Mouse (Mus musculus): ENCODE measurements at regions not wholly inside any gene's neighbourhood (a gene's known extent, or its start where the extent isn't known, plus 50 kb on each side); places are given as distances from the start of the nearest gene placed in this dataset.

DNA sequence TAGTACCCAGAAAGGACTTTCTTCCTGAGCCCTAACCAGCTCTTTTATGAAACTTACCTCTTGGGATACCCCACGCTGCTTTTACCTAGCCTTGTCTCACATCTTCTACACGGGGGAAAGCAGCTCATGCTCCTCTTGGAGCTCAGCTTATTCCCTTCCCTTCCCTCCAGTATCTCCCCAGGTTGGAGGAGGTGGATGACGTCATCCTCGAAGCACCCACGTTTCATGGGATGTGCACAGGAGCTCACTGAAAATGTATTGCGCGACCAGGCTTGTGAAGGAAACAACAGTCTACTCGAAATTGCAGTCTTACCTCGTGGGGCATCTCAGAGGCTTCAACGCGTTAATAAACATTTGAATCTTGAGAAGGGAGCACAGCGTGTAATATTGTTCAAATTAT lies 97.2 kb upstream of the Calcoco1 start:
- H3K36me3 ChIP-seq (ENCODE audit: insufficient read depth, low read length): no peaks in the 10 kb centered on the region
- no peaks in the 10 kb centered on the region for H3K9me3 ChIP-seq (ENCODE audit: low read length)
- H3K27me3 ChIP-seq (ENCODE audit: insufficient read depth, low read length): no peaks in the 10 kb centered on the region
- H3K4me1 ChIP-seq (ENCODE audit: insufficient read depth, low read length): no peaks in the 10 kb centered on the region
- H3K4me2 ChIP-seq (replicated peaks; ENCODE audit: low read depth, low read length): no peak overlapping the region
- no peak overlapping the region for H3K9ac ChIP-seq (replicated peaks; ENCODE audit: low read length)
- H3K27ac ChIP-seq (ENCODE audit: low read length): no peak overlapping the region
- no peak for ATAC-seq (ENCODE audit: low FRiP score, low TSS enrichment)
- 81% methylated on average over 12 of the region's 12 CpGs for WGBS
- H3K4me3 ChIP-seq (ENCODE audit: low read length): no peak overlapping the region

DNA sequence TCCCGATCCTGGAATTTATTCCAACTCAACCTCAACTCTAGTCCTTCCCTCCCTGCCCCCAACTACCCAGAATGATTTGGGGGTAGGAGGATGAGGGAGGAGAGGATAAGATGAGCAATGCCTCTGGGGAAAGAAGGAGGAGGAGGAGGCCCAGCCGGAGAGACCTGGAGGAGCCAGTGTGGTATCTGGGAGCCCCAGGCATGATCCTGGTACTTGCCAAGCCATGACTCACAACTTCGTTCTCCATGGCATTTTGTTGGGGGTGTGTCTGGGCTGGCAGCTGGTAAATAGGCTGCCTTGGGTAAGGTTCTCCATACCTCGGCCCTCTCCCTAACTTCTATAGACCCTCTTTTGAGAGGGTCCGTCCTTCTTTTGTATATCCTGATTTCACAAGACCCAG lies 81.2 kb upstream of the Hoxc13 start:
- Histone ChIP-seq H3K4me2 (replicated peaks; ENCODE audit: low read depth, low read length) (no peak overlapping the region), H3K9me3 (ENCODE audit: low read length) (no peaks in the 10 kb centered on the region), H3K4me1 (ENCODE audit: insufficient read depth, low read length) (no peaks in the 10 kb centered on the region), H3K27ac (ENCODE audit: low read length) (no peak overlapping the region), H3K9ac (replicated peaks; ENCODE audit: low read length) (no peak overlapping the region), H3K27me3 (ENCODE audit: insufficient read depth, low read length) (no peaks in the 10 kb centered on the region), H3K4me3 (ENCODE audit: low read length) (no peak overlapping the region), H3K36me3 (ENCODE audit: insufficient read depth, low read length) (no peaks in the 10 kb centered on the region)
- WGBS: 86% methylated on average over 5 of the region's 5 CpGs
- no peak for ATAC-seq (ENCODE audit: low FRiP score, low TSS enrichment)

DNA sequence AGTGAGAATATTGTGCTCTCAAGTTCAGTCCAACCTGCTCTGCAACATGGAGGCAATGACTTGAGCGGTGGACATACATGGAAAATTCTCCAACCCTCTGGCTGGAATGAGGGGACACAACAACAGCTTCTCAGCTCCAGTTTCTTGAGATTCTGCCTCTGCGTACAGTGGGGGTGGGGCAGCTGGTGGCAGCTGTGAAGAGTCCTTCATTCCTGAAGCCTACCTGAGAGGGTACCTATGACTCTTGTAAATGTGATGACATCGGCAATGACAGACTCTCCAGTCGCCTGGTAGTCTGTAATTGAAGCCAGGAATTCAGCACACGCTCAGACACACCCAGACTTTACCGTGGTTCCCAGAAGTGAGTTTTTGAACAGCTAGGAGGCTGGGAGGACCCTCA lies 58.5 kb upstream of the Hoxc13 start:
- Histone ChIP-seq H3K9me3 (ENCODE audit: low read length) (no peaks in the 10 kb centered on the region), H3K4me2 (replicated peaks; ENCODE audit: low read depth, low read length) (no peak overlapping the region), H3K27ac (ENCODE audit: low read length) (no peak overlapping the region), H3K9ac (replicated peaks; ENCODE audit: low read length) (no peak overlapping the region), H3K36me3 (ENCODE audit: insufficient read depth, low read length) (no peaks in the 10 kb centered on the region), H3K4me3 (ENCODE audit: low read length) (no peak overlapping the region), H3K27me3 (ENCODE audit: insufficient read depth, low read length) (no peaks in the 10 kb centered on the region), H3K4me1 (ENCODE audit: insufficient read depth, low read length) (no peaks in the 10 kb centered on the region)
- ATAC-seq (ENCODE audit: low FRiP score, low TSS enrichment): no peak
- 80% methylated on average over 6 of the region's 6 CpGs for WGBS

DNA sequence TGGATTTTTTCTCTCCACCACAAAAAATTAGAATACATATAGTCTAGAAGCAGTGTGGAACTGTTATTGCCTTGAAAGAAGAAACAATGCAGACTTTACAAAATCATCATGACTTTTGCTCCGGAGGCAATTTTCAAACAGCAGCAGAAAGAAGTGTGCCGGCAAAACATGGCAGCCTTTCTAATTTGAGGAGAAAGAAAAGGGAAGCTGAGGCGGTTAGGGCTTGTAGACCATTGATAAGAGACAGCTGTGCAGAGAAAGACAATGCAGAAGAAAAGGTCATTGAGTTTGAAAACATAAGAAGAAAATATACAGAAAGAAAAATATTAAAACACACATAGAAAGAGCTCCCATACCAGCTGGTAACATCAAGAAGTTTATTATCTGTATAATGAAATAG lies 54.1 kb upstream of the Hoxc13 start:
- no peak overlapping the region for H3K4me3 ChIP-seq (ENCODE audit: low read length)
- H3K9ac ChIP-seq (replicated peaks; ENCODE audit: low read length): no peak overlapping the region
- no peaks in the 10 kb centered on the region for H3K36me3 ChIP-seq (ENCODE audit: insufficient read depth, low read length)
- H3K4me2 ChIP-seq (replicated peaks; ENCODE audit: low read depth, low read length): no peak overlapping the region
- H3K9me3 ChIP-seq (ENCODE audit: low read length): no peaks in the 10 kb centered on the region
- no peak for ATAC-seq (ENCODE audit: low FRiP score, low TSS enrichment)
- no peak overlapping the region for H3K27ac ChIP-seq (ENCODE audit: low read length)
- WGBS: 79% methylated on average over 3 of the region's 3 CpGs
- H3K4me1 ChIP-seq (ENCODE audit: insufficient read depth, low read length): no peaks in the 10 kb centered on the region
- H3K27me3 ChIP-seq (ENCODE audit: insufficient read depth, low read length): no peaks in the 10 kb centered on the region

All from kidney, embryonic 16.5 days (tissue).